Mouse (Mus musculus): ENCODE results near the gene Ocm. TPM values are rescaled to one million over a fixed set of nuclear protein-coding genes. Genes with fewer than 3 reads are reported as not detected.
"Not testable (repeated sequence)": the region's sequence is repeated elsewhere in the genome, so short reads cannot be mapped to it uniquely, and the experiment has no call there.

Ocm gene
- total RNA-seq (2022) = not detected

DNA sequence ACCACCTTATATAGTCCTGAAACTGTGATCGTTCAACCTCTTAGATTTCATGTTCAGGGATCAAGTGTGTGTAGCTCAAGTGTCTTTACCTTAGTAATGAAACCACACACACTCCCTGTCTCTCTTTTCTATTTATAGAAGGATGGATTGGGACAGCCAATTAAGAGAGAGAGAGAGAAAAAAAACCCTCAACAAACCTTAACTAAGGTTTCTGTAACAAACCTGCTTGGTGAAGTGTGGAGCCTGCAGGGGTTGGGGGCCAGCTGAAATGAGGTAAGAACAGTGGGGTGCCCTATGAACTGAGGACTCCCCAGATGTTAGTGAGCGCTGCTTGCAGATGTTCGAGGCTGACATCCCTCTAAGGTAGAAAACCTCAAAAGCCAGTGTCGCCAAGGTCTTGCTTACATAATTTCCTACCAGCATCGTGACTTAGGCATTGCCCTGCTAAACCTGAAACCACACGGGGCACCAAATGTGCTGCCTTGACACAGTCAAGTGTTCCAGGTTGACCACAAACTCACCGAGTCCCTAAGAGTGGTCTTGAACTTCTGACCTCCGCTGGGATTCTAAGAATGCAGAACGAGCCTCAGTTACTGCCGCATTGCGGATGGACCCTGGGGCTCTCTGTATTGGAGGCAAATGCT is at the start of gene Ocm:
Gene Ocm (minus strand): TSS at position 51 of the 644 bp plus-strand sequence.
- no peak for DNase-seq (ENCODE audit: low spot score in 2 of 2)

DNA sequence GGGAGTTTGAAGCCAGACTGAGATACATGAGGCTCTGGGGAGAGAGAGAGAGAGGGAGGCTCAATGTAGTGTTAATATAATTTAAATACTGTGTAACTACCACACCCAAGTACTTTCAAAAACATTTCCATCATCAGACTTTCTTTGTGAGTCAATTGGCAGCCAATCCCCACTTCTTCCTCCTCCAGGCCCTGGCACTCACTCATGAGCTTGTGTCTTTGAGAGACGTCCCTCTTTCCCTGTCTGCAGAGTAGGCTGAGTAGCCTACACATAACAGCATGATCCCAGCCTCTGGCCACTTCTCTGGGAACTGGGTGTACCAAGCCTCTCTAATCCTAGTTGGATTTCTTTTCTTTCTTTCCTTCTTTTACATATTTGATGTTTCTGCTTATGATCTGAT is 44.8 kb upstream of the Ocm start:
- no peak for DNase-seq (ENCODE audit: low spot score in 2 of 2)

DNA sequence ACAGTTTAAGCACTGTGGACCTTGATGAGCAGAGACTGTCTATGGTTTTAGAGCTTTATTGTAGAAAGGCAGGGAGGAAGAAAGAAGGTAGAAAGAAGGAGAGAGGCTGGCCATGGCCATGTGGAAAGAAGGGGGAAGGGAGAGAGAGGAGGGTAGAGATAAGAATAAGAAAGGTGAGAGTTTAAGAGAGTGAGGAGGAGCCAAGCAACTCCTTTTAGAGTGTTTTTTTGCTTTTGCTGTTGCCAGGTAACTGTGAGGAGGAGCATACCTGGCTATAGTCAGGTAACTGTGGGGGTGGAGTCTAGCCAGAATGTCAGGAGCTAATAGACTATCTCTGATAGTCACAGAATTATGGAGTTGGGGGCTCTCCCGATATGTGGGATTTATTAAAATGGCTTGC is 43.6 kb upstream of the Ocm start:
- DNase-seq (ENCODE audit: low spot score in 2 of 2) = no peak

DNA sequence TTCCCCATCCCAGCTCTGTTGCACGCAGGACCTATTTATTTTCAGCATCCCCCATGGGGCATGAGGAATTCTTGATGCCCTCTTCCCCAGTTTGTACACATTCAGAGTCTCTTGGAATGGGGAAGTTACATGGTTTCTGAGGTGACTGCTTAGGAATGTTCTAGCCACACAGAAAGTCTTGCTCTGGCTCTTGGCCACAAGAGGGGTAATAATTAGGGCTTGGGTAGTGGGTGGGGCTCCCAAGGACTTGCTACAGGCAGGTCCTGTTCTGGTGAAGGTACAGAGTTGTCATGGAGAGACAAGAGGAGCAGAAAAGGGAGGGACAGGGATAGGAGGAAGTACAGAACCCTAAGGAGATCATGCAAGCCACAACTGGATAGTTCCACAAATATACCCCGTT is 39.6 kb upstream of the Ocm start:
- DNase-seq (ENCODE audit: low spot score in 2 of 2) = no peak

DNA sequence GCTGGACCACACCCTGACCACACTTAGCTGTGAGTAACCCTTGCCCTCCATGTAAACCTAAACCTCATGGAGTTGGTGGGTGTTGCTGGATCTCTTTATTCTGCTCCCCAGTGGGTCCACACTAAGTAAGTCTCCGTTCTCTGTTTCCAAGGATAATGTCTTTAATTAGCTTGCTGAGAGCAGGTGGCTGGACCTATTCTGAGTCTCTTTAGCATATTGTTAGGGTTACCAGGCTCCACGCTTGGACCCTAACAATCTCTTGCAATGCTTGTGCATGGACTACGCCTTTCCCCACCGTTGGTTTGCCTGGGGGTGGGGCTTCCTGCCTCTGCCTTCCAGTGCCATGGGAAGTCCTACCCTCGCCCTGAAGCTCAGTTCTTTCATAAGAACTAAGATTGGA is 37.6 kb upstream of the Ocm start:
- no peak for DNase-seq (ENCODE audit: low spot score in 2 of 2)

DNA sequence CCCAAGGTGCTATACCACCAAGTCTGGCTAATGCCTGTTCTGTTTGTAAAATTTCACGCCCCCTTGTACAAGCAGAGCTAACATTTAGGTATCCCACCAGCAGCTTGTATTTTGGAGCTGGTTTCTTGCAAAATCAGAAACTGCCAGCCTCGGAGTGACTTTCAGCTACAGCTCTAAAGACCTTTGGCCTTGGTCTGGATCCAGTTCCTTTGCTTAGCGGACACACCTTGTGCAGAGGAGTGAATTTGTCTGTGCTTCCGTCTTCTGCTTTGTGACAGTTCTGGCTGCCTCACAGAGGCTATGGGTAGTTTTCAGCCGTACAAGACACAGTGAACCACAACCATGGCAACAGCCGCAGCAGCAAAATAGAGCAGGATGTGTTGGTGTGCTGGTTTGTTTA is 27.9 kb upstream of the Ocm start:
- no peak for DNase-seq (ENCODE audit: low spot score in 2 of 2)

DNA sequence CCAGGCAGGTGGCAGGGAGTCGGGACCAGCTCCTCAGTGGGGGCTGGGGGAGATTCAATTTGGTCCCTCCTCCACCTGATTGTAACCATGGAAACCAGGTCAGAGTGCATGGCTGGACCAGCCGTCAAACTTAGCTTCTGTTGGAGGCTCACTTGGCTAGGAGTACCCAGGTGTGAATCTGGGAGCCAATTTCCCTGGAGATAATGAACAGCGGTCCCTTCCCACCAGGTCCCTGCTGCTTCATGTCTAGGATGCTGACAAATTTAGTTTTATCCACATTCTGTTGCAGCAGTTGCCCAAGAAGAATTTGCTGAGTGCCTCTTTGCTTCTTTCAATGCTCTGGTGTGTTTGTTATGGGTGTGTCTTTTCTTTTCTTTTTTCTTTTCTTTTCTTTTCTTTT is 27.0 kb upstream of the Ocm start:
- DNase-seq (ENCODE audit: low spot score in 2 of 2) = no peak

DNA sequence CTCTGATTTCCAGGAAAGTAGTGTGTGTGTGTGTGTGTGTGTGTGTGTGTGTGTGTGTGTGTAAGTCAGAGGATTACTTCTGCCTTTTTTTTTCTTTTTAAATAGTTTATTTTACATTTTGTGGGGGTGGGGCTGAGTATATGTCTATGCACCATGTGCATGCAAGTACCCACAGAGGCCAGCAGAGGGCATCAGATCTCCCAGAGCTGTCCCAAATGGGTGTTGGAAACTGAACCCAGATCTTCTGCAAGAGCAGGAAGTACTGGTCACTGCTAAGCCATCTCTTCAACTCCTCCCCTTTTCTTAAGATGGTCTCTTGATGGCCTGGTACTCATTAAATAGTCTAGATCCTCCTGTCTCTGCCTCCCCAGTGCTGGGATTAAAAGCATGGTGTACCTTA is 24.8 kb upstream of the Ocm start:
- no peak for DNase-seq (ENCODE audit: low spot score in 2 of 2)

DNA sequence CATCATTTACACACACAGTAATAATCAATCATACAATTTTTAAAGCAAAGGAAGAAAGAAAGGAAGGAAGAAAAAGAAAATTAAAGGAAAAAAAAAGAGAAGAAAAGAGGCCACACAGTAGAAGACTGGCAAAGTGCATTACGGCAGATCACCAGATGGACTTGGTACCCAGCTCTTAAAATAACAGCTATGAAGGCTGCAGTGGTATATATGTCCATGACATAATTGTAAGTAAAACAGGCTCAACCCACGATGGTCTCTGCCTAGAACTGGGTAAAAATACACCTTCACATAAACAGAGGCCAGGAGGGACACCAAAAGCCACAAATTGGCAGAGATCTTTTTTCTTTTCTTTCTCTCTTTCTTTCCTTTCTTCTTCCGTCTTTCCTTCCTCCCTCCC is 23.4 kb upstream of the Ocm start:
- no peak for DNase-seq (ENCODE audit: low spot score in 2 of 2)

DNA sequence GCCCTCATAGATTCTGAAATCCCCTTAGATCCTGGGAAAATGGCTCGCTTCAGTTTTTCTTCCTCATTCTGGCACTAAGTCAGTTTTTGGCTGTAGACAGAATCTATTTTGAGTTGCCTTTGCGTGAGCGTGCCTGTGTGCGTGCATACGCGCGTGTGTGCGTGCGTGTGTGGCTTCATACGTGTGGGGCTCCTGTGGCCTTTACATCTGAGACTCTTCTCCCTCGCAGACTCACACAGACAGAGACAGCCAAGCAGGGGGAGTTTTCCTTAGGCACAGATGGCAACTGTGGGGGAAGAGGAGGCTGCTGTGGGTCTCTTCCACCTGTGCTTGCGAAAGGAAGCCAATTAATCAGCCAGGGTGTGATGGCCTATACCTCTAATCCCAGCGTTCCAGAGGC is 20.9 kb upstream of the Ocm start:
- DNase-seq (ENCODE audit: low spot score in 2 of 2) = no peak

DNA sequence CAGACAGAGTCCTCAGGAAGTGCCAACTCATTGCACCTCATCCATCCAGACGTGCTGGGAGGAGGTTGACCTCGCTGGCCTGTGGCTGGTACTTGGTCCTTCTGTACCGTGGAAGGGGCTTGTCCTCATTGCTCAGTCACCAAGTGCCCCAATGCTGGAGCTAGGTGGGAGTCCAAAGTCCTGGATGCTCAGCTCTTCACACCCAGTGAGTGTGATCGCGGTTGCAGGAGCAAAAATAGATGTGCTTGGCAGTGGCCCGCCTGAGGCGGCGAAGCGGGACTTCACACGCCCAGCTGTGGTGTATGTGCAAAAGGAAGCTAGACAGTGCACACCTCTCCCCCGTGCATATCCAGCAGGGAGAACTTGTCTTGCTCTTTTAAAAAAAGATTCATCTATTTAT is 16.7 kb upstream of the Ocm start:
- DNase-seq (ENCODE audit: low spot score in 2 of 2) = no peak

DNA sequence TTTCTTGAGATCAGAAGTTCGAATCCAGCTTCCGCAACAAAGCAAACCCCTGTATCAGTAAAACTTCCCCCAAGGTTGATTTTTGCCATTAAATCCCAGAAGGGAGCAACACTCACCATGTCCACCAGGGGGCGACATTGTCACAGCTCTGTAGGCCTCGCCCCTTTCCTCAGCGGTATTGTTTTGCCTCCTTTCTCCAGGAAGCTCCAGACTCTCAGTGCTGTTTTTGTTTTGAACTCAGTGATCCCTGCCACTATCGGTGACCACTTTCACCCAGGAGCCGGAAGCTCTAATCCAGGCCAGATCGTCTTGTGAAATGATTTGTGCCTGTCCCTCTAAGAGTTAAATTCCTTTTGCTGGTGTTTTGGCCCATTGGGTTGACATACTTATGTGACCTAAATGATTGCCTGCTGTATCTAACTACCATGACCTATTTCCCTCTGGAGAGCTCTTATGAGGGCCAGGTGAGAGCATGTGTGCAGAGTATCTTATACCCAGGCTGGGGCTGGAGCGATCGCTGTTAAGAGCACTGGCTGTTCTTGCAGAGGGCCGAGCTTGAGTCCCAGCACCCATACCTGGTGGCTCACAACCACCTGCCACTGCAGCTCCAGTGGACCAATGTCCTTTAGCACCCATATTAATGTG is 14.4 kb upstream of the Ocm start:
- DNase-seq (ENCODE audit: low spot score in 2 of 2) = peak; percentile 18 to 36

DNA sequence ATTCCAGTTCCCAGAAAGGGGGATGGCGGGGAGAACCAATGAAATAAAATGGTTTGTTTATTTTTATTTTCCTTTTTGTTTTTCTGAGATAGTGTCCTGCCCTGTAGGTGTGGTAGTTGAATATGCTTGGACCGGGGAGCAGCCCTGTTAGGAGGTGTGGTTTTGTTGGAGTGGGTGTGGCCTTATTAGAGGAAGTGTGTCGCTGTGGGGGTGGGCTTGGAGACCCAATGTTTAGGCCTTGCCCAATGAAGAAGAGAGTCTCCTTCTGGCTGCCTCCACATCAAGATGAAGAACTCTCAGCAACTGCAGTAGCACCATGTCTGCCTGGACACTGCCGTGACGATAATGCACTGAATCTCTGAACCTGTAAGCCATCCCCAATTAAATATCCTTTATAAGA is 13.4 kb upstream of the Ocm start:
- DNase-seq (ENCODE audit: low spot score in 2 of 2) = no peak

DNA sequence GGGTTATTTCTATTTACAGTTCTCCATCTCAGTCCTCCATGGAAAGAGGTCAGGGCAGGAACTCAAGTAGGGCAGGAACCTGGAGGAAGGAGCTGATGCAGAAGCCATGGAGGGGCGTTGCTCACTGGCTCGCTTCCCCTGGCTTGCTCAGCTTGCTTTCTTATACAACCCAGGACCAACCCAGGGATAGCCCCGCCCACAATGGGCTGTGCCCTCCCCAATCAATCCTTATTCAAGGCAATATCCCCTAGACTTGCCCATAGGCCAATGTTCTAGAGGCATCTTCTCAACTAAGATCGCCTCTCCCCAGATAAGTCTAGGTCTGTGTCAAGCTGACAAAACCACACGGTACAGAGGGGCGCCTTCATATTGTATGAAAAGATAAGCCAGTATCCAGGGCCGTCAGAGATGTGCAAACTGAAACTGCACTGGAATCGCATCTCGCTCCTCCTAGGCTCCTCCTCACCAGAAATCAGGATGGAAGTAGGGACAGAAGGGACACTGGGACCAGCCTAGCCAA is 12.7 kb upstream of the Ocm start:
- no peak for DNase-seq (ENCODE audit: low spot score in 2 of 2)

DNA sequence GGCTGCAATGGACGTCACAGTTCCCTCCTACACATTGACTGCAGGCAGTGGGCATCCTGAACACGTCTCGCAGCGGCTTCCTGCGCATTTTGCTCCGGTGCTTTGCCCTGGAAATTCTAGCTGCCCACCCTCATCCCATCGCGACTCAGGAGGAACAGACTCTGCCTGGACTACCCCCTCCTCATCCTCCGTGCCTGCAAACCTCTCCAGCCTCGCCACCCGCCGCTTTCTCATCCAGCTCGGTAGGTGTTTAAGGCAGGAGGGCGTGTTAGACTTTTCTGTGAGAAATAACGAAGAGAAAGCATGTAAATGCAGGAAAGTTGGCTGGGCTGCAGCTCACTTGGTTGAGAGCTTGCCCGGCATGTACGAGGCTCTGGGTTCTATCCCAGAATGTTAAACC is 10.5 kb upstream of the Ocm start:
- no peak for DNase-seq (ENCODE audit: low spot score in 2 of 2)

DNA sequence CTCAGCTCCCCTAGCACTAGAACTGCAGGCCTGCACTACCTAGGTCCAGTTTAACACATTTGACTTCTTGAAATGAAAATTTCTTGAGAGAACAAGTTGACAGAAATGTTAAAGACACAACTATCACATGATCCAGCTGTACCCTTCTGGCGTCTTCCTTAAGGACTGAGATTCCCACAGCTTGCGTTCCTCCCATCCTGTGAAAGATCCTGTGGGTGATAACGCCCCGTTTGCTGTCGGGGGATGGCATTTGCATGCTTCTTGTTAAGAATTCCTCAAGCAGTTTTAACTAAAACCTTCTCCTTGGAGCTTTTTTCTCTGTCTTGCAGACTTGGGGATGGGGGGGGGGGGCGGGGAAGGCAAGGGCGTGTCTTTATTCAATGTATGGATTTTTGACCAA is 8.1 kb upstream of the Ocm start:
- DNase-seq (ENCODE audit: low spot score in 2 of 2) = no peak

DNA sequence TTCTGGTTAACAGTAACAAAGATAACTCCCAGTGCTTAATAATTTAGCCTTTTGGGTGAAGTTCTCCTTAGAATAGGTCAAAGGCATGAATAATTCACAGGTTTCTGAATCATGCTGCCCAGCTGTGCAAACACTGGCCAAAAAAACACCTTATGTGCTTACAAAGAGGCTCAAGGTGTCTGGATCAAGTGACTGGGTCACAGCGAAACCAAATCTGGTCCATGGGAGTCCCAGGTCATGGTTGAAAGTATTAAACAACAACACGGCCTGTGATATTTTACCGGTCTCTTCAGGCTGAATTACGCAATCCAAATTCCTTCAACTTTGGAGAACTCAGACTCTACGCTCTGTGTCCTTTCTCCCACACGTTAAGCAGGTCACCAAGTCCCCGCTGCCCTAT is 6.0 kb upstream of the Ocm start:
- DNase-seq (ENCODE audit: low spot score in 2 of 2) = no peak

DNA sequence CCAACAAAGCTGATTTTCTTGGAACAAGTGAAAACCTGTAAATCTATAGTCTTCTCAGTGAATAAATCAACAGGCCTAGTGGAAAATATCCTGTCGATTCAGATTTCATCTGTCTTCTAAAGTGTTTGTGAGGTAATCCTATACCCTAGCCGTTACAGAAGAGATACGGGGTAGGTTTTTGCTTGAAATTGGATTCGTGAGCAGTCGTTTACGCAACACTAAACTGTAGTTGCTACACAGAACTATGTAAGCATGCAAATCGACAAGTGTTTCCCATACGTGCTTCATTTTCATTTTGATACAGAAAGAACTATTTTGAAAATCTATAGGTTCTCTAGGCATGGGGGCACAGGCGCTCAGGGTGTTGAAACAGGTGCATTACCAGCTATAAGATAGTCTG is 10.6 kb downstream of the Ocm start:
- no peak for DNase-seq (ENCODE audit: low spot score in 2 of 2)

DNA sequence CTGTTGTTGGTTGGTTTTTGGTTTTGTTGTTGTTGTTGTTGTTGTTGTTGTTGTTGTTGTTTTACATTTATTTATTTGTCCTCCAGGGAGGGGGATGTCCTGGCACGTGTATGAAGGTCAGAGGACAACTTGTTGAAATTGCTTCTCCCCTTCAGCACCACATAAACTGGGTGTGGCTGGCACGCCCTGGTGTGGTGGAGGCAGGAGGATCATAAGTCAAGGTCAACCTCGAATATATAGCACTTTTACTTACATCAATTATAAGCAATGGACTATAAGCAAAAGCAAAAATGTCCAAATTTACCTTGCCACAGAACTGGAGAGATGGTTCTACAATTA is 11.2 kb downstream of the Ocm start:
- no peak for DNase-seq (ENCODE audit: low spot score in 2 of 2)

DNA sequence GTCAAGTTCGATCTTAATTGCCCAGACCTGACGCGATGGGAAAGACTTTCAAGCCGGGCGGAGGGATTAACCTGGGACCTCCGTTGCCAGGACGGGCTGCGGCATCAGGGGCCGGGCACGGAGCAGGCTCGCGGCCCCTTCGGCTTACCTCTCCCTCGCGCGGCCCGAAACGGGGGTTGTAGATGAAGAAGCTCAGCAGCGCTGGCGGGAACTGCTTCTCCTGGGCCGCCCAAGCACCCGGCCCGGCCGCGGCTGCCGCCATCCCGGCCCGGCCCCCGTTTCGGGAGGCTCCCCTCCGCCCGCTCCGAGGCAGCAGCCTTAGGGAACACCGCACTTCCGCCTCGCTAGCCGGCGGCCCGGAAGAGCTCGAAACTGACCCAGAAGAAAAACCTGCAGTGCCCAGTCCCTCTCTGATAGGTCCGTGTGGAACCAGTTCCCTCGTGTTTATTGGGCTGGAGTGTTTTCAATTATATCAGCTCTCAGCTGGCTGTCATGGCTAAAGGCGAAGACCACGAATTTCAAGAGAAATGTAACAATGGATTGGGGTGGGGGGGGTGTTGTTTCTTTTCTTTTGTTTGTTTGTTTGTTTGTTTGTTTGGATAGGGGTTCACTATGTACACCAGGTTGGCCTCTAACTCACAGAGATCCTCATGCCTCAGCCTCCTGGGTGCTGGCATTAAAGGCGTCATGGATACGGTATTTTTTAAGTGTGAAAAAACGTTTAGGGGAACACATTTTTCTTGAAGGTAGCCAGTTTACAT is 11.7 kb downstream of the Ocm start, which contains the start of gene Ccz1:
Gene Ccz1 (minus strand): TSS at position 327 of the 761 bp plus-strand sequence.
- peak; percentile 46 to 66 for DNase-seq (ENCODE audit: low spot score in 2 of 2)

DNA sequence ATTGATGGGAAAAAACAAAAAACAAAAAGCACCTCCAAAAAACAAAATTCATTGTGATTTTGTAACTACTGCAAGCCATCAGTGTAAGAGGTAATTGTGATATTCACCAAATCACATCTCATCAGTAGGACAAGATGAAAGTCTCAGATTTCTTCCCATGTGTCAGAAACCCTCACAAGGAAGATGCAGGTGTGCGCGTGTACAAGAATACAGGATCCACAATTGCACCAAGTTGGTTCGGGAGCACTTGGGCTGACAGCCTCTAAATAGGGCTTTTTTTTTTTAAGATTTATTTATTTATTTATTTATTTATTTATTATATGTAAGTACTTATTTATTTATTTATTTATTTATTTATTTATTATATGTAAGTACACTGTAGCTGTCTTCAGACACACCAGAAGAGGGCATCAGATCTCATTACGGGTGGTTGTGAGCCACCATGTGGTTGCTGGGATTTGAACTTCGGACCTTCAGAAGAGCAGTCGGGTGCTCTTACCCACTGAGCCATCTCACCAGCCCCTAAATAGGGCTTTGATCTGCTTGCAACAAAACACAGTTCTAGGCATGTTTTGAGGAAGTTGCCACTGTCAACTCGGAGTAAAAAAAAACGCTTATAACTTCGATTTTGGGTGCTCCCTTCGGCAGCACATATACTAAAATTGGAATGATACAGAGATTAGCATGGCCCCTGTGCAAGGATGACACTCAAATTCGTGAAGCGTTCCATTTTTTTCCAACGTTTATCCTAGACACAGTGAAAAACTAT is 12.9 kb downstream of the Ocm start:
- DNase-seq (ENCODE audit: low spot score in 2 of 2) = not testable (repeated sequence)

Measured in gastrocnemius, adult 8-10 months (tissue).